8 mouse cellular contexts compared by ENCODE assay signal in genomic region chr13:100103052-100103658, GRCm38 (mm10). TPM values are rescaled to one million over a fixed set of nuclear protein-coding genes. Genes with fewer than 3 reads are reported as not detected.
DNase-seq lines count a peak whose midpoint lies in the region; ATAC-seq and TF ChIP-seq lines count a peak whose summit lies in the region.

No protein-coding gene starts in this region.

- TF ChIP-seq POLR2A in cerebellum, adult 2 months (IDR thresholded peaks at IDR 0.05; ENCODE audit: borderline replicate concordance, insufficient read depth, low read length): no peak
- no peak for TF ChIP-seq POLR2A in thymus, adult 2 months (IDR thresholded peaks at IDR 0.05; ENCODE audit: control insufficient read depth, extremely low read depth, insufficient read depth, low read length, poor library complexity)

- peak overlapping the region; percentile 57 for H3K4me2 ChIP-seq in limb, embryonic 11.5 days (ENCODE audit: low read depth, severe bottlenecking)
- peak overlapping the region; percentile 78 for H3K4me2 ChIP-seq in neural tube, embryonic 15.5 days

- no peak for DNase-seq in cerebellum, adult 2 months
- DNase-seq in cerebellum, adult 9-11 months: no peak
- DNase-seq in thymus, adult 2 months: no peak
- DNase-seq in thymus, postnatal 25 days: no peak
- no peak for DNase-seq in limb, embryonic 11.5 days (ENCODE audit: low spot score)
- no peak for DNase-seq in gastrocnemius, postnatal 36 days
- DNase-seq in urinary bladder, postnatal 10 days (ENCODE audit: low spot score): no peak

- peak overlapping the region; percentile 94 for H3K4me3 ChIP-seq in cerebellum, adult 2 months (replicated peaks; ENCODE audit: insufficient read depth, low read depth, low read length)
- H3K4me3 ChIP-seq in thymus, adult 2 months (ENCODE audit: control insufficient read depth, insufficient read depth, low read length): peak overlapping the region; percentile 87
- peak overlapping the region; percentile 98 for H3K4me3 ChIP-seq in limb, embryonic 11.5 days (ENCODE audit: low read depth, low read length)
- H3K4me3 ChIP-seq in neural tube, embryonic 15.5 days (replicated peaks): peak overlapping the region; percentile 98

- no peaks in the 10 kb centered on the region for H3K27me3 ChIP-seq in cerebellum, adult 2 months (ENCODE audit: control insufficient read depth, insufficient read depth, low read length)
- no peaks in the 10 kb centered on the region for H3K27me3 ChIP-seq in thymus, adult 2 months (ENCODE audit: control insufficient read depth, insufficient read depth, low read length)
- no peaks in the 10 kb centered on the region for H3K27me3 ChIP-seq in limb, embryonic 11.5 days (ENCODE audit: control insufficient read depth, insufficient read depth, low read length)
- no peaks in the 10 kb centered on the region for H3K27me3 ChIP-seq in neural tube, embryonic 15.5 days (replicated peaks)

- H3K36me3 ChIP-seq in thymus, adult 2 months (ENCODE audit: control insufficient read depth, insufficient read depth, low read length): peaks cover 1% of the 10 kb centered on the region
- peaks cover 2% of the 10 kb centered on the region; the same call in 1 of the 2 replicates for H3K36me3 ChIP-seq in limb, embryonic 11.5 days (ENCODE audit: control insufficient read depth, insufficient read depth, low read length)
- H3K36me3 ChIP-seq in neural tube, embryonic 15.5 days: peaks cover 5% of the 10 kb centered on the region; the same call in 1 of the 2 replicates

- 5% methylated on average over 15 of the region's 15 CpGs for WGBS in cerebellum, adult 2 months
- 2% methylated on average over 15 of the region's 15 CpGs for whole genome bisulfite sequencing in thymus, adult 2 months
- WGBS in limb, embryonic 11.5 days: 8% methylated on average over 15 of the region's 15 CpGs
- WGBS in neural tube, embryonic 15.5 days: 10% methylated on average over 15 of the region's 15 CpGs

- no peak for TF ChIP-seq CTCF in cerebellum, adult 2 months (IDR thresholded peaks at IDR 0.05; ENCODE audit: borderline replicate concordance, insufficient read depth, low read depth, low read length)
- no peak for TF ChIP-seq CTCF in thymus, adult 2 months (IDR thresholded peaks at IDR 0.05; ENCODE audit: borderline replicate concordance, control insufficient read depth, extremely low read depth, insufficient read depth, low read length, poor library complexity)

- peaks cover 7% of the 10 kb centered on the region; the same call in 1 of the 2 replicates for H3K4me1 ChIP-seq in cerebellum, adult 2 months (ENCODE audit: control insufficient read depth, insufficient read depth, low read length)
- peaks cover 4% of the 10 kb centered on the region for H3K4me1 ChIP-seq in thymus, adult 2 months (replicated peaks; ENCODE audit: control insufficient read depth, insufficient read depth, low read length)
- peaks cover 7% of the 10 kb centered on the region; the same call in 1 of the 2 replicates for H3K4me1 ChIP-seq in limb, embryonic 11.5 days (ENCODE audit: control insufficient read depth, insufficient read depth, low read length)
- H3K4me1 ChIP-seq in neural tube, embryonic 15.5 days: peaks cover 30% of the 10 kb centered on the region

- intact Hi-C loops in gastrocnemius, postnatal 36 days (cut with DNase I): loop anchor here (10.0 kb wide), 1 partner anchor 632 kb away; the partner anchor contains the start of gene Cdk7

- no peaks in the 10 kb centered on the region for H3K9me3 ChIP-seq in limb, embryonic 11.5 days (ENCODE audit: control insufficient read depth, low read length)
- H3K9me3 ChIP-seq in neural tube, embryonic 15.5 days (replicated peaks): no peaks in the 10 kb centered on the region

- peak overlapping the region; percentile 86 for H3K9ac ChIP-seq in limb, embryonic 11.5 days (ENCODE audit: low read length)
- peak overlapping the region; percentile 92 for H3K9ac ChIP-seq in neural tube, embryonic 15.5 days (replicated peaks)

- H3K27ac ChIP-seq in cerebellum, adult 2 months (ENCODE audit: insufficient read depth, low read length): peak overlapping the region; percentile 66
- no peak overlapping the region for H3K27ac ChIP-seq in thymus, adult 2 months (ENCODE audit: control insufficient read depth, insufficient read depth, low read length)
- 0 out of 2 replicates have a peak overlapping the region, but pooled peaks have one; percentile 10 for H3K27ac ChIP-seq in limb, embryonic 11.5 days (replicated peaks; ENCODE audit: low read depth, low read length)
- peak overlapping the region; percentile 87 for H3K27ac ChIP-seq in neural tube, embryonic 15.5 days (replicated peaks)

- ATAC-seq in limb, embryonic 11.5 days (ENCODE audit: insufficient number of reproducible peaks, low FRiP score, low TSS enrichment, low read depth): no peak
- ATAC-seq in neural tube, embryonic 15.5 days (ENCODE audit: low FRiP score): no peak

RNA-seq across cellular contexts. Expression of gene Bdp1, which starts 0.7 kb away (rescaled TPM):
- polyA plus RNA-seq in cerebellum, adult 2 months (2012; rRNA removed): 14.7 and 16.6 TPM in 2 replicates
- 4.8 and 5.6 TPM in 2 replicates for polyA plus RNA-seq in thymus, adult 2 months (2012; rRNA removed)
- 27.5 and 31.4 TPM in 2 replicates for polyA plus RNA-seq in limb, embryonic 11.5 days (2014; fragmentation: Nextera tagmentation; extraction: Ambion mirVana)
- polyA plus RNA-seq in neural tube, embryonic 15.5 days (2015; fragmentation: Nextera tagmentation; extraction: Ambion mirVana): 25.4 and 25.5 TPM in 2 replicates
- 10 to 100 TPM; 12.8 to 16.4 TPM for total RNA-seq in gastrocnemius, postnatal 36 days (2021)

RNA-seq across cellular contexts. Expression of gene Serf1, which starts 4.7 kb away (rescaled TPM):
- polyA plus RNA-seq in cerebellum, adult 2 months (2012; rRNA removed): 30.4 and 31.4 TPM in 2 replicates
- 3.6 and 4.4 TPM in 2 replicates for polyA plus RNA-seq in thymus, adult 2 months (2012; rRNA removed)
- 248 and 260 TPM in 2 replicates for polyA plus RNA-seq in limb, embryonic 11.5 days (2014; fragmentation: Nextera tagmentation; extraction: Ambion mirVana)
- 332 and 439 TPM in 2 replicates for polyA plus RNA-seq in neural tube, embryonic 15.5 days (2015; fragmentation: Nextera tagmentation; extraction: Ambion mirVana)
- 1 to 10 TPM; 6.6 to 7.9 TPM for total RNA-seq in gastrocnemius, postnatal 36 days (2021)

RNA-seq across cellular contexts. Expression of gene Smn1, which starts 21.5 kb away (rescaled TPM):
- 35.8 and 40.7 TPM in 2 replicates for polyA plus RNA-seq in cerebellum, adult 2 months (2012; rRNA removed)
- polyA plus RNA-seq in thymus, adult 2 months (2012; rRNA removed): 22.8 TPM in 2 replicates
- 85.2 and 93.9 TPM in 2 replicates for polyA plus RNA-seq in limb, embryonic 11.5 days (2014; fragmentation: Nextera tagmentation; extraction: Ambion mirVana)
- polyA plus RNA-seq in neural tube, embryonic 15.5 days (2015; fragmentation: Nextera tagmentation; extraction: Ambion mirVana): 44.5 and 48.3 TPM in 2 replicates
- total RNA-seq in gastrocnemius, postnatal 36 days (2021): 10 to 100 TPM; 12.2 to 15.2 TPM
